7 mouse cellular contexts compared by ENCODE assay signal in the genomic region with DNA sequence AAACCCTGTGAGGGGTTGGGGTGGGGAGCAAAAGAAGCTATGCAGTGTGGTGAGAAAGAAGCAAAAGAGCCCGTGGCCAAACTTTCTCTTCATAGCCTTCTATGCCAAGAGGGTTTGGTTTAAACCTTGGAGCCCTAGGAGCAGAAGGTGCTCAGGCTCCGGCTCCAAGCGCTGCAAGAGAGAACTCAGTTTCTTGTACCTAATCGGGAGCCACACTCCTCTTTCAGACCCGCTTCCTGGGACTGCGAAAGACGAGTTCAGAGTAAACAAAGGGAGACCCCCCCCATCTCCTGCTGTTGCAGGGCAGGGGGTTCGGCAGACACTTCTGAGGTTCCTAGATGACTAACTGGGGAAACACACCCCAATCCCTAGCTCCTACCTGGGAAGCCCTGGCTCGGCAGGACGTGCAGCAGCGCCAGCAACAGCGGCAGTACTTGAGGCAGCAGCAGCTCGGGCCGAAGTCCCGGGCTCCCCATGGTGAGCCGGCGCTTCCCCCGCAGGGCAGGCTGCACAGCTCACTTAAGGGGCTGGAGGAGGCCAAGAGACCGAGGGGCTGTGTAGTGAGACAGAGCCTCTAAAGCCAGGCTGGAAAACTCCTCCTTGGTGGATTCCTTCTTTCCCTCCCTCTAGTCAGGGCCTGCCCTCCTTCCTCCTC. TPM values are rescaled to one million over a fixed set of nuclear protein-coding genes. Genes with fewer than 3 reads are reported as not detected.
A peak's percentile ranks its signal among the peaks of the same experiment; 100 is the strongest.
DNase-seq lines count a peak whose midpoint lies in the region; ATAC-seq and TF ChIP-seq lines count a peak whose summit lies in the region.

A gene (minus strand): TSS at position 645 of the 655 bp plus-strand sequence.

- no peaks in the 10 kb centered on the region for H3K27me3 ChIP-seq in testis, adult 2 months (ENCODE audit: control insufficient read depth, insufficient read depth, low read length)
- no peaks in the 10 kb centered on the region for H3K27me3 ChIP-seq in forebrain, embryonic 16.5 days (replicated peaks; ENCODE audit: control insufficient read depth, insufficient read depth, low read length)
- H3K27me3 ChIP-seq in limb, embryonic 11.5 days (ENCODE audit: control insufficient read depth, insufficient read depth, low read length): no peaks in the 10 kb centered on the region
- no peaks in the 10 kb centered on the region for H3K27me3 ChIP-seq in neural tube, embryonic 13.5 days

- peak; percentile 59 for ATAC-seq in forebrain, embryonic 16.5 days
- ATAC-seq in limb, embryonic 11.5 days (ENCODE audit: insufficient number of reproducible peaks, low FRiP score, low TSS enrichment, low read depth): peak; percentile 17; the same call in 1 of the 2 replicates
- peak; percentile 65; the same call in 1 of the 2 replicates for ATAC-seq in neural tube, embryonic 13.5 days (ENCODE audit: low read depth)

- no peak within 1 kb of the TSS for H3K27ac ChIP-seq in testis, adult 2 months (ENCODE audit: control insufficient read depth, insufficient read depth, low read depth, low read length)
- no peak within 1 kb of the TSS for H3K27ac ChIP-seq in forebrain, embryonic 16.5 days (ENCODE audit: low read length)
- no peak within 1 kb of the TSS for H3K27ac ChIP-seq in limb, embryonic 11.5 days (replicated peaks; ENCODE audit: low read depth, low read length)
- no peak within 1 kb of the TSS for H3K27ac ChIP-seq in neural tube, embryonic 13.5 days (replicated peaks)

- TF ChIP-seq POLR2A in testis, adult 2 months (IDR thresholded peaks at IDR 0.05; ENCODE audit: control insufficient read depth, low read depth, low read length): no peak

- H3K9ac ChIP-seq in forebrain, embryonic 16.5 days (replicated peaks; ENCODE audit: low read depth, low read length): peak within 1 kb of the TSS; percentile 42; the same call in 1 of the 2 replicates
- peak within 1 kb of the TSS; percentile 9; the same call in 1 of the 2 replicates for H3K9ac ChIP-seq in limb, embryonic 11.5 days (ENCODE audit: low read length)
- peak within 1 kb of the TSS; percentile 58 for H3K9ac ChIP-seq in neural tube, embryonic 13.5 days

- 20% methylated on average over 19 of the region's 19 CpGs for WGBS in forebrain, embryonic 16.5 days
- WGBS in limb, embryonic 11.5 days: 22% methylated on average over 19 of the region's 19 CpGs
- 16% methylated on average over 19 of the region's 19 CpGs for WGBS in neural tube, embryonic 13.5 days

- no peak for TF ChIP-seq CTCF in testis, adult 2 months (IDR thresholded peaks at IDR 0.05; ENCODE audit: control insufficient read depth, insufficient read depth, insufficient replicate concordance, low read depth, low read length)

- intact Hi-C loops in left cerebral cortex, postnatal 36 days (cut with DNase I): no loop called here

- H3K36me3 ChIP-seq in testis, adult 2 months (ENCODE audit: control insufficient read depth, insufficient read depth, low read length): no peaks in the 10 kb centered on the region
- no peaks in the 10 kb centered on the region for H3K36me3 ChIP-seq in forebrain, embryonic 16.5 days (ENCODE audit: control insufficient read depth, insufficient read depth)
- no peaks in the 10 kb centered on the region for H3K36me3 ChIP-seq in limb, embryonic 11.5 days (ENCODE audit: control insufficient read depth, insufficient read depth, low read length)
- H3K36me3 ChIP-seq in neural tube, embryonic 13.5 days: no peaks in the 10 kb centered on the region

- no peak for DNase-seq in testis, postnatal 14 days (ENCODE audit: low spot score)
- DNase-seq in limb, embryonic 11.5 days (ENCODE audit: low spot score): peak; percentile 44
- no peak for DNase-seq in left cerebral cortex, postnatal 36 days (ENCODE audit: low spot score in 2 of 2)
- no peak for DNase-seq in spleen, adult 12 weeks (ENCODE audit: low spot score)

- H3K4me2 ChIP-seq in forebrain, embryonic 16.5 days (ENCODE audit: low read length): peak within 1 kb of the TSS; percentile 46
- peak within 1 kb of the TSS; percentile 43 for H3K4me2 ChIP-seq in limb, embryonic 11.5 days (ENCODE audit: low read depth, severe bottlenecking)
- H3K4me2 ChIP-seq in neural tube, embryonic 13.5 days: peak within 1 kb of the TSS; percentile 56

- H3K4me3 ChIP-seq in testis, adult 2 months (ENCODE audit: control insufficient read depth, low read depth, low read length): peak within 1 kb of the TSS; percentile 38
- H3K4me3 ChIP-seq in forebrain, embryonic 16.5 days (replicated peaks; ENCODE audit: low read length): peak within 1 kb of the TSS; percentile 17
- peak within 1 kb of the TSS; percentile 26 for H3K4me3 ChIP-seq in limb, embryonic 11.5 days (ENCODE audit: low read depth, low read length)
- H3K4me3 ChIP-seq in neural tube, embryonic 13.5 days: peak within 1 kb of the TSS; percentile 36

- peaks cover 3% of the 10 kb centered on the region; the same call in 1 of the 2 replicates for H3K4me1 ChIP-seq in testis, adult 2 months (ENCODE audit: control insufficient read depth, insufficient read depth, low read length)
- peaks cover 6% of the 10 kb centered on the region; the same call in 1 of the 2 replicates for H3K4me1 ChIP-seq in forebrain, embryonic 16.5 days (replicated peaks; ENCODE audit: control insufficient read depth, insufficient read depth, low read length)
- no peaks in the 10 kb centered on the region for H3K4me1 ChIP-seq in limb, embryonic 11.5 days (ENCODE audit: control insufficient read depth, insufficient read depth, low read length)
- H3K4me1 ChIP-seq in neural tube, embryonic 13.5 days (replicated peaks): no peaks in the 10 kb centered on the region

- H3K9me3 ChIP-seq in forebrain, embryonic 16.5 days (ENCODE audit: control insufficient read depth, low read length): no peaks in the 10 kb centered on the region
- no peaks in the 10 kb centered on the region for H3K9me3 ChIP-seq in limb, embryonic 11.5 days (ENCODE audit: control insufficient read depth, low read length)
- H3K9me3 ChIP-seq in neural tube, embryonic 13.5 days: no peaks in the 10 kb centered on the region

RNA-seq across cellular contexts. Expression of the gene that starts here (rescaled TPM):
- polyA plus RNA-seq in testis, adult 2 months (2012; rRNA removed): 0.14 and 0.42 TPM in 2 replicates
- polyA plus RNA-seq in forebrain, embryonic 16.5 days (2015; fragmentation: Nextera tagmentation; extraction: Ambion mirVana): 3.4 and 5.3 TPM in 2 replicates
- 4.8 and 5.3 TPM in 2 replicates for polyA plus RNA-seq in limb, embryonic 11.5 days (2014; fragmentation: Nextera tagmentation; extraction: Ambion mirVana)
- polyA plus RNA-seq in neural tube, embryonic 13.5 days (2015; fragmentation: Nextera tagmentation; extraction: Ambion mirVana): 6.4 and 7.5 TPM in 2 replicates
- total RNA-seq in left cerebral cortex, postnatal 36 days (2021): under 1 TPM; 0.39 to 0.63 TPM
